Mouse (Mus musculus): ENCODE measurements around the gene Fam117b. TPM values are rescaled to one million over a fixed set of nuclear protein-coding genes. Genes with fewer than 3 reads are reported as not detected.

The Fam117b gene
- 25.0 and 31.0 TPM in 2 replicates for total RNA-seq (2017)

GRCm38 (mm10) chr1:59912413-59913157 is at the start of gene Fam117b:
TSS of gene Fam117b (plus strand) at chr1:59913006.
- ATAC-seq (replicated peaks in 1 of 2; ENCODE audit: insufficient read depth in 1 of 2, low FRiP score in 2 of 2, low TSS enrichment in 1 of 2, low read depth in 1 of 2, poor library complexity in 2 of 2, severe bottlenecking in 2 of 2), result peak; percentile 95 to 96

GRCm38 (mm10) chr1:59868041-59868440 is 44.8 kb upstream of the Fam117b start:
- ATAC-seq (replicated peaks in 1 of 2; ENCODE audit: insufficient read depth in 1 of 2, low FRiP score in 2 of 2, low TSS enrichment in 1 of 2, low read depth in 1 of 2, poor library complexity in 2 of 2, severe bottlenecking in 2 of 2), result no peak

GRCm38 (mm10) chr1:59874023-59874422 is 38.8 kb upstream of the Fam117b start:
- ATAC-seq (replicated peaks in 1 of 2; ENCODE audit: insufficient read depth in 1 of 2, low FRiP score in 2 of 2, low TSS enrichment in 1 of 2, low read depth in 1 of 2, poor library complexity in 2 of 2, severe bottlenecking in 2 of 2), result no peak

GRCm38 (mm10) chr1:59878098-59878497 is 34.7 kb upstream of the Fam117b start:
- ATAC-seq (replicated peaks in 1 of 2; ENCODE audit: insufficient read depth in 1 of 2, low FRiP score in 2 of 2, low TSS enrichment in 1 of 2, low read depth in 1 of 2, poor library complexity in 2 of 2, severe bottlenecking in 2 of 2), result no peak

- ATAC-seq (replicated peaks in 1 of 2; ENCODE audit: insufficient read depth in 1 of 2, low FRiP score in 2 of 2, low TSS enrichment in 1 of 2, low read depth in 1 of 2, poor library complexity in 2 of 2, severe bottlenecking in 2 of 2), result peak; percentile 53 to 66; a peak in 2 of 4 replicates
These were observed 29.3 kb upstream of the Fam117b start for GRCm38 (mm10) chr1:59883349-59884134.

GRCm38 (mm10) chr1:59886899-59887298 is 25.9 kb upstream of the Fam117b start:
- ATAC-seq (replicated peaks in 1 of 2; ENCODE audit: insufficient read depth in 1 of 2, low FRiP score in 2 of 2, low TSS enrichment in 1 of 2, low read depth in 1 of 2, poor library complexity in 2 of 2, severe bottlenecking in 2 of 2), result no peak

- no peak for ATAC-seq (replicated peaks in 1 of 2; ENCODE audit: insufficient read depth in 1 of 2, low FRiP score in 2 of 2, low TSS enrichment in 1 of 2, low read depth in 1 of 2, poor library complexity in 2 of 2, severe bottlenecking in 2 of 2)
These were observed 24.8 kb upstream of the Fam117b start for GRCm38 (mm10) chr1:59888018-59888417.

GRCm38 (mm10) chr1:59891185-59891584 is 21.6 kb upstream of the Fam117b start:
- ATAC-seq (replicated peaks in 1 of 2; ENCODE audit: insufficient read depth in 1 of 2, low FRiP score in 2 of 2, low TSS enrichment in 1 of 2, low read depth in 1 of 2, poor library complexity in 2 of 2, severe bottlenecking in 2 of 2), result no peak

- ATAC-seq (replicated peaks in 1 of 2; ENCODE audit: insufficient read depth in 1 of 2, low FRiP score in 2 of 2, low TSS enrichment in 1 of 2, low read depth in 1 of 2, poor library complexity in 2 of 2, severe bottlenecking in 2 of 2), result no peak
These were observed 20.0 kb upstream of the Fam117b start for GRCm38 (mm10) chr1:59892777-59893176.

GRCm38 (mm10) chr1:59894025-59894424 is 18.8 kb upstream of the Fam117b start:
- ATAC-seq (replicated peaks in 1 of 2; ENCODE audit: insufficient read depth in 1 of 2, low FRiP score in 2 of 2, low TSS enrichment in 1 of 2, low read depth in 1 of 2, poor library complexity in 2 of 2, severe bottlenecking in 2 of 2), result no peak

GRCm38 (mm10) chr1:59895456-59895855 is 17.4 kb upstream of the Fam117b start:
- peak; percentile 85 to 89 for ATAC-seq (replicated peaks in 1 of 2; ENCODE audit: insufficient read depth in 1 of 2, low FRiP score in 2 of 2, low TSS enrichment in 1 of 2, low read depth in 1 of 2, poor library complexity in 2 of 2, severe bottlenecking in 2 of 2)

GRCm38 (mm10) chr1:59897147-59897798 is 15.5 kb upstream of the Fam117b start:
- ATAC-seq (replicated peaks in 1 of 2; ENCODE audit: insufficient read depth in 1 of 2, low FRiP score in 2 of 2, low TSS enrichment in 1 of 2, low read depth in 1 of 2, poor library complexity in 2 of 2, severe bottlenecking in 2 of 2), result no peak

GRCm38 (mm10) chr1:59899679-59900078 is 13.1 kb upstream of the Fam117b start:
- no peak for ATAC-seq (replicated peaks in 1 of 2; ENCODE audit: insufficient read depth in 1 of 2, low FRiP score in 2 of 2, low TSS enrichment in 1 of 2, low read depth in 1 of 2, poor library complexity in 2 of 2, severe bottlenecking in 2 of 2)

- ATAC-seq (replicated peaks in 1 of 2; ENCODE audit: insufficient read depth in 1 of 2, low FRiP score in 2 of 2, low TSS enrichment in 1 of 2, low read depth in 1 of 2, poor library complexity in 2 of 2, severe bottlenecking in 2 of 2), result no peak
These were observed 11.5 kb upstream of the Fam117b start for GRCm38 (mm10) chr1:59901082-59901876.

- no peak for ATAC-seq (replicated peaks in 1 of 2; ENCODE audit: insufficient read depth in 1 of 2, low FRiP score in 2 of 2, low TSS enrichment in 1 of 2, low read depth in 1 of 2, poor library complexity in 2 of 2, severe bottlenecking in 2 of 2)
These were observed 10.2 kb upstream of the Fam117b start for GRCm38 (mm10) chr1:59902634-59903033.

- peak in 1 of 2 experiments; percentile 25; a peak in 1 of 4 replicates for ATAC-seq (replicated peaks in 1 of 2; ENCODE audit: insufficient read depth in 1 of 2, low FRiP score in 2 of 2, low TSS enrichment in 1 of 2, low read depth in 1 of 2, poor library complexity in 2 of 2, severe bottlenecking in 2 of 2)
These were observed 8.0 kb upstream of the Fam117b start for GRCm38 (mm10) chr1:59904630-59905295.

GRCm38 (mm10) chr1:59905916-59906315 is 6.9 kb upstream of the Fam117b start:
- no peak for ATAC-seq (replicated peaks in 1 of 2; ENCODE audit: insufficient read depth in 1 of 2, low FRiP score in 2 of 2, low TSS enrichment in 1 of 2, low read depth in 1 of 2, poor library complexity in 2 of 2, severe bottlenecking in 2 of 2)
